Mouse (Mus musculus): Measurements from ENCODE around the gene Taf8.

DNA sequence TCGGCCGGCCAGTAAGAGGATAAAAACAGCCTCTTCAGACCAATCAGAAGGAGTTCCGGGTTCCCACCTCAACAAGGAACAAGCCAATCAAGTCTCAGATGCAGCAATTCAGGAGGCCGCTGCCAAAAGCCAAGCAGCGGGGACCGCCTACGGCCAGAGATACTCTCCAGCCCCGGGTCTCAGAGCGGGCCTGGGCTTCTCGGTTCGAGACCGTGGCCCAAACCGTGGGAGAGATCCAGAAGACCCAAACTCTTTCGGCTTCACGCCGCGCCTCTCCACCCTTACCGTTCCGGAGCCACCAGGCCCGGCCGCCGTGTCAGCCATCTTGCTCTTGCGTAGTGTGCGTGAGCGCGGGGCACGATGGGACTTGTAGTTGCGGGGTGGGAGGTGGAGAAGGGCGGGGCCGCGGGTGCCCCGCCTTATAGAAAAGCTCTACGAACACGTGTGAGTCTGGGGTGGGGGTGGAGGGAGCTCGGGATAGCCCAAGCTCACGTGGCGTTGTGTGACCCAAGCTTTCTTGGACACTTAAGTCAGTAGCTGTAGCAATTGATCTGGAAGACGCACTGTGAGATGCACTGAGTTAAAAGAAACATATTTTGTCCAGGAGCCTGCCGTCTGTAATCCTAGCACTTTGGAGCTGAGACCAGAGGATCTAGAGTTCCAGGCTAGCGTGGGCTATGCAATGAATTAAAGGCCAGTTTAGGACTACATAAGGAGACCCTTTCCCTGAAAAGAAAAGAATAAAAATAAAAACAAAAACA lies at the start of gene Taf8:
- TF ChIP-seq POLR2A (IDR thresholded peaks at IDR 0.05; ENCODE audit: borderline replicate concordance, control insufficient read depth, low read depth, low read length) (peak; percentile 94; the same call in 1 of the 2 replicates), CTCF (IDR thresholded peaks at IDR 0.05; ENCODE audit: control insufficient read depth, insufficient read depth, low read length) (no peak)
